Mouse (Mus musculus) hindbrain, embryonic 12.5 days (tissue): Measurements from ENCODE around the gene Dtx1. TPM values are rescaled to one million over a fixed set of nuclear protein-coding genes. Genes with fewer than 3 reads are reported as not detected.

Experiments used
- ATAC-seq: fragments of 200-750 bp; cut with Nextera tagmentation; 2 replicates; pipeline ENCODE4 v1.8.0; 2017; ENCODE audit warnings: moderate TSS enrichment; ENCODE audit not compliant: low FRiP score
- H3K27ac ChIP-seq: fragments of 300-500 bp; sonication (generic); 2 replicates; pipeline ENCODE4 v1.5.1; 2016; ENCODE audit warnings: mild to moderate bottlenecking
- H3K27me3 ChIP-seq: fragments of 300-500 bp; sonication (generic); 2 replicates; pipeline ENCODE4 v1.6.1; 2016; ENCODE audit warnings: mild to moderate bottlenecking
- H3K36me3 ChIP-seq: fragments of 300-500 bp; sonication (generic); 2 replicates; pipeline ENCODE4 v1.6.1; 2016; ENCODE audit warnings: mild to moderate bottlenecking
- H3K4me1 ChIP-seq: fragments of 300-500 bp; sonication (generic); 2 replicates; pipeline ENCODE4 v1.6.1; 2016
- H3K4me2 ChIP-seq: fragments of 300-500 bp; sonication (generic); replicated peaks from 2 replicates; pipeline ENCODE4 v1.6.1; 2016; ENCODE audit warnings: mild to moderate bottlenecking
- H3K4me3 ChIP-seq: fragments of 300-500 bp; sonication (generic); 2 replicates; pipeline ENCODE4 v1.5.1; 2016; ENCODE audit warnings: mild to moderate bottlenecking
- H3K9ac ChIP-seq: fragments of 300-500 bp; sonication (generic); 2 replicates; pipeline ENCODE4 v1.6.1; 2016; ENCODE audit warnings: mild to moderate bottlenecking, moderate library complexity
- H3K9me3 ChIP-seq: fragments of 300-500 bp; sonication (generic); replicated peaks from 2 replicates; pipeline ENCODE4 v1.6.1; 2016; ENCODE audit warnings: mild to moderate bottlenecking
- WGBS: fragments of 180-500 bp; shearing (Covaris S2); methylation state at CpG from one replicate; pipeline ENCODE4 v1.1.7; 2016; 5-methylcytosine and 5-hydroxymethylcytosine counted together
- polyA plus RNA-seq: library from polyadenylated mRNA; unstranded; fragments of >200 nt; fragmentation: Nextera tagmentation; extraction: Ambion mirVana; gene quantifications from 2 replicates; pipeline ENCODE4 v1.2.1, GENCODE M21; 2016

Dtx1 gene
- polyA plus RNA-seq, 1 experiment from 2014 or later: 23.0 TPM

GRCm38 (mm10) chr5:120721005-120721404 is 9.3 kb upstream of the Dtx1 start:
- Histone ChIP-seq H3K9ac (no peak overlapping the region), H3K36me3 (no peaks in the 10 kb centered on the region), H3K27ac (no peak overlapping the region), H3K9me3 (0 out of 2 replicates have a peak, but pooled peaks cover 5% of the 10 kb centered on the region), H3K4me3 (no peak overlapping the region), H3K4me2 (no peak overlapping the region), H3K27me3 (no peaks in the 10 kb centered on the region; the same call in 1 of the 2 replicates), H3K4me1 (peaks cover 5% of the 10 kb centered on the region; the same call in 1 of the 2 replicates)
- 65% methylated on average over 7 of the region's 7 CpGs for WGBS
- ATAC-seq: no peak

GRCm38 (mm10) chr5:120718600-120719378 is 7.1 kb upstream of the Dtx1 start:
- Histone ChIP-seq H3K4me3 (no peak overlapping the region), H3K27ac (no peak overlapping the region), H3K9me3 (0 out of 2 replicates have a peak, but pooled peaks cover 5% of the 10 kb centered on the region), H3K4me2 (no peak overlapping the region), H3K4me1 (peaks cover 5% of the 10 kb centered on the region; the same call in 1 of the 2 replicates), H3K9ac (no peak overlapping the region), H3K36me3 (no peaks in the 10 kb centered on the region), H3K27me3 (peaks cover 17% of the 10 kb centered on the region)
- 55% methylated on average over 14 of the region's 15 CpGs for WGBS
- ATAC-seq: peak; percentile 48; the same call in 1 of the 2 replicates

- Histone ChIP-seq H3K36me3 (no peaks in the 10 kb centered on the region), H3K9ac (no peak overlapping the region), H3K9me3 (0 out of 2 replicates have a peak, but pooled peaks cover 5% of the 10 kb centered on the region), H3K4me3 (no peak overlapping the region), H3K27ac (no peak overlapping the region), H3K27me3 (peaks cover 34% of the 10 kb centered on the region), H3K4me1 (peaks cover 7% of the 10 kb centered on the region), H3K4me2 (no peak overlapping the region)
- 79% methylated on average over 10 of the region's 10 CpGs for WGBS
- ATAC-seq: no peak
Measured at GRCm38 (mm10) chr5:120717136-120717535, 5.4 kb upstream of the Dtx1 start.

GRCm38 (mm10) chr5:120714314-120714713 is 2.6 kb upstream of the Dtx1 start:
- Histone ChIP-seq H3K4me1 (peaks cover 32% of the 10 kb centered on the region), H3K4me3 (no peak overlapping the region), H3K4me2 (no peak overlapping the region), H3K27me3 (peaks cover 62% of the 10 kb centered on the region), H3K27ac (no peak overlapping the region), H3K9me3 (no peaks in the 10 kb centered on the region), H3K9ac (no peak overlapping the region), H3K36me3 (no peaks in the 10 kb centered on the region)
- no peak for ATAC-seq
- WGBS: 2% methylated on average over 16 of the region's 16 CpGs

- no peak overlapping the region for H3K9ac ChIP-seq
- H3K27ac ChIP-seq: no peak overlapping the region
- peaks cover 77% of the 10 kb centered on the region for H3K27me3 ChIP-seq
- no peaks in the 10 kb centered on the region for H3K36me3 ChIP-seq
- WGBS: 60% methylated on average over 8 of the region's 8 CpGs
- no peaks in the 10 kb centered on the region for H3K9me3 ChIP-seq
- peaks cover 44% of the 10 kb centered on the region for H3K4me1 ChIP-seq
- no peak for ATAC-seq
- no peak overlapping the region for H3K4me3 ChIP-seq
- H3K4me2 ChIP-seq: no peak overlapping the region
Measured at GRCm38 (mm10) chr5:120712721-120713120, 994 bp upstream of the Dtx1 start.

DNA sequence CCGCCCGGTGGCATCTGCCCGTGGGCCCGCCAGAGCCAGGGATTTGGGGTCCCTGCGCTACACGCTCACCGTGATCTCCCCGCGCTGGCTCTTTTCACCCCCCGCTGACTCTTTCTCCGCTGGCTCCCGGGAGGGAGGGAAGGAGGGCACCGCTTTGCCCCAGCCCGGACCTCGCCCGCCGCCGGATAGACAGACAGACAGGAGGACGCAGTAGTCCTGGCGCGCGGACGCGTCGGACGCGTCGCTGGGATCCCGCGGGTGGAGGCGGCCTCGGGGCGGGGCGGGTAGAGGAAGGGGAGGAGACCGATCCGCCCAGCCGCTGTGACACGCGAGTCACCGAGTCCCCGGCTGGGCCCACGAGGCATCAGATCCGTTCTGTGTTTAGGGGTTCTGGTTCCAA is 311 bp downstream of the Dtx1 start:
- H3K4me2 ChIP-seq: peak overlapping the region; percentile 90
- peak overlapping the region; percentile 54 for H3K4me3 ChIP-seq
- ATAC-seq: peak; percentile 4; the same call in 1 of the 2 replicates
- no peaks in the 10 kb centered on the region for H3K9me3 ChIP-seq
- H3K27ac ChIP-seq: peak overlapping the region; percentile 79
- H3K9ac ChIP-seq: peak overlapping the region; percentile 82
- no peaks in the 10 kb centered on the region for H3K36me3 ChIP-seq
- H3K4me1 ChIP-seq: peaks cover 51% of the 10 kb centered on the region
- WGBS: 2% methylated on average over 39 of the region's 43 CpGs
- H3K27me3 ChIP-seq: peaks cover 78% of the 10 kb centered on the region

DNA sequence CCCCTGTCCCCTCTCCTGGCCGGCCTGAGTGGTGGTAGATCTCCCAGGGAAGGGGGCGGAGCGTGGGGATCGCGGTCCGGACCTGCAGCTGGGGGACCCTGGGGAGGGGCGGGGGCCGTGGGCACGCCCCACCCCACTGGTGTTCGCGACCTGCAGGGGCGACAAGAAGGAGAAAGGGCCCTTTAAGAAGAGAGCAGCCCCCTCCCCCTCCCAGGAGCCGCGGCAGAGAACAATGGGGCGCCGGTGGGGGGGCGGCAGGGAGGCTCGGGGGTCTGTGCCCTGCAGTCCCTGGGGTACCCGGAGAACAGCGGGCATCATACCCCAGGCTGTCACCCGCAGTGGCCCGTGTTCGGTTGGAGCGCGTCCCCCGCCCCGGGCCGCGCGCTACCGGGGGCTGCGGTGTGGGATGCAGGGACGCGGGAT is 890 bp downstream of the Dtx1 start:
- H3K9me3 ChIP-seq: no peaks in the 10 kb centered on the region
- H3K36me3 ChIP-seq: no peaks in the 10 kb centered on the region
- peak overlapping the region; percentile 82 for H3K9ac ChIP-seq
- WGBS: 3% methylated on average over 28 of the region's 34 CpGs
- peak; percentile 50 for ATAC-seq
- H3K4me3 ChIP-seq: peak overlapping the region; percentile 54
- peaks cover 78% of the 10 kb centered on the region for H3K27me3 ChIP-seq
- peaks cover 55% of the 10 kb centered on the region for H3K4me1 ChIP-seq
- peak overlapping the region; percentile 79 for H3K27ac ChIP-seq
- H3K4me2 ChIP-seq: peak overlapping the region; percentile 90

DNA sequence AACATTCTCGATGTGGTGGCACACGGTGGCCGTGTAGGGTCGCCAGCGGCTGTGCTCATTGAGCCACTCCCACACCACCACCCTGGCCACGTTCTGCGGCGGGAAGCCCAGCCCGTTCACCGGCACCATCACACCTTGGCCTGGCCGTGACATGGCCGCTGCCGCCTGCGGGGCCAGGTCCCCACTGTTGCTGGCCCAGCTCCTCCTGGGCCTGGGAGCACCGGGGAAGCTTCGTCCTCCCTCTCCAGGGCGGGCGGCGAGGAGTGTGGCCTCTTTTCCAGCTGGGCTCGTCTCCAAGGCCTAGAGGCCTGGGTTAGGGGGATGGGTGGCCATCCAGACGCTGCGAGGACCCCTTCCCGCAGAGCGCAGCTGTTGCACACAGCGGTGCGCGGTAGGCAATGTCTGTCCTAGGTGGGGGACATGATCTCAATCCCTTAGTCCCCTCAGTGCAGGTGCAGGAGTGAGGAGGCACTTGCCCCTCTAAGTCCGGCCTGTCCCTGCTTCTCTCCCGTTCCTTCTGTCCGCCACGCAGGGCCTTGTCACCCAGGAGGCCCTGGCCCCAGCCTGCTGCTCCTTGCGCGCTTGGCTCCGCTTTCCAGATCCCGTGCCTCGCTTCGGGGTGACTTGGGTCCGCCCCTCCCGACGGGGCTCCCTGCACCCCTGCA is 1.4 kb downstream of the Dtx1 start:
- Histone ChIP-seq H3K4me1 (peaks cover 55% of the 10 kb centered on the region), H3K4me2 (peak overlapping the region; percentile 90), H3K9me3 (no peaks in the 10 kb centered on the region), H3K27ac (peak overlapping the region; percentile 79), H3K27me3 (peaks cover 78% of the 10 kb centered on the region), H3K36me3 (no peaks in the 10 kb centered on the region), H3K9ac (peak overlapping the region; percentile 82), H3K4me3 (peak overlapping the region; percentile 54)
- WGBS: 2% methylated on average over 40 of the region's 40 CpGs
- peak; percentile 49 for ATAC-seq

GRCm38 (mm10) chr5:120706976-120707375 is 4.8 kb downstream of the Dtx1 start:
- Histone ChIP-seq H3K27me3 (peaks cover 71% of the 10 kb centered on the region), H3K4me1 (peaks cover 63% of the 10 kb centered on the region), H3K9me3 (no peaks in the 10 kb centered on the region), H3K27ac (peak overlapping the region; percentile 40; the same call in 1 of the 2 replicates), H3K9ac (peak overlapping the region; percentile 50), H3K36me3 (no peaks in the 10 kb centered on the region), H3K4me2 (peak overlapping the region; percentile 52), H3K4me3 (peak overlapping the region; percentile 22)
- WGBS: 26% methylated on average over 13 of the region's 13 CpGs
- no peak for ATAC-seq

- Histone ChIP-seq H3K9ac (peak overlapping the region; percentile 50), H3K27ac (peak overlapping the region; percentile 40; the same call in 1 of the 2 replicates), H3K4me3 (peak overlapping the region; percentile 22), H3K36me3 (no peaks in the 10 kb centered on the region), H3K27me3 (peaks cover 67% of the 10 kb centered on the region), H3K4me2 (peak overlapping the region; percentile 52), H3K4me1 (peaks cover 59% of the 10 kb centered on the region), H3K9me3 (no peaks in the 10 kb centered on the region)
- WGBS: 2% methylated on average over 16 of the region's 16 CpGs
- no peak for ATAC-seq
Measured at GRCm38 (mm10) chr5:120706541-120706940, 5.2 kb downstream of the Dtx1 start.

DNA sequence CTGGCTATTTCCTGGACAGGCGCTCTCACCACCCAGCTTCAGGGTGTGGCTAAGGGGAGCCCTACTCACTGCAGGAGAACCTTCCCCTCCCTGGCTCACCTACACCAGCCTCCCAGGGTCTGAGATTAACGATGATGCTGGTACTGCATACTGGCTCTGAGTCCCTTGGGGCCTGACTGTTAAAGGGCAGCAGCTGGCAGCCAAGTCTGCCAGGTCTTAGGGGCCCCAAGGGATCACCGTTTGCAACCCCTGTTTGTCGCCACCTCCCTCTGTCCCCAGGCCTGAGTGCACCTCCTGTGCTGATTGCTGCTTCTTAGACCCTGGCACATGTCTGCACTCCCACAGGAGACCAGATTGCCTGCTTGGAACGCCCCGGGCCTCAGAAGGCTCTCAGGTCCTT is 7.3 kb downstream of the Dtx1 start:
- peaks cover 63% of the 10 kb centered on the region for H3K27me3 ChIP-seq
- no peaks in the 10 kb centered on the region for H3K9me3 ChIP-seq
- no peak for ATAC-seq
- H3K4me3 ChIP-seq: no peak overlapping the region
- H3K4me2 ChIP-seq: no peak overlapping the region
- peaks cover 52% of the 10 kb centered on the region for H3K4me1 ChIP-seq
- WGBS: 48% methylated on average over 6 of the region's 6 CpGs
- H3K27ac ChIP-seq: no peak overlapping the region
- no peaks in the 10 kb centered on the region for H3K36me3 ChIP-seq
- H3K9ac ChIP-seq: no peak overlapping the region

DNA sequence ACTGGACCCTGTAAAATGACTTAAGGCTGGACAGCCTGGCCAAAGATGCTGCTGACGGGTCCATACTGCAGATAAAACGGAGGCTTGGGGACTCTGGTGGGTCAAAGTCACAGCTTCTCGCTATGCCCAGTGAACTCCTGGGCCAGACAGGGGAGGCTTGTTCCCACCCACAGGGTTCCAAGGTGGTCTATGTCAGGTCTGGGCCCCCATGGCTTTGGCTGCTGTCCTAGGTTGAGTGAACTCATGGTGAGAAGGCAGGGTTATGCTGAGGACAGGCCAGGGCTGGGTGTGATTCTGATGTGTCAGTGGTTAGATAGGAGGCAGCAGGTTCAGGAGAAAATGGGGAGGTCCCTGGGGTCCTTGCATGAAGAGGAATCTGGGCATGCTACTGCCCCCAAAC is 8.1 kb downstream of the Dtx1 start:
- Histone ChIP-seq H3K4me3 (no peak overlapping the region), H3K4me1 (peaks cover 52% of the 10 kb centered on the region), H3K9me3 (no peaks in the 10 kb centered on the region), H3K27ac (no peak overlapping the region), H3K9ac (no peak overlapping the region), H3K4me2 (no peak overlapping the region), H3K36me3 (no peaks in the 10 kb centered on the region), H3K27me3 (peaks cover 56% of the 10 kb centered on the region)
- WGBS: 89% methylated on average over 3 of the region's 3 CpGs
- no peak for ATAC-seq
